Mouse (Mus musculus) myocyte (in vitro differentiated cells): ENCODE data around the gene Rplp2. TPM values are rescaled to one million over a fixed set of nuclear protein-coding genes. Genes with fewer than 3 reads are reported as not detected.
A peak's percentile ranks its signal among the peaks of the same experiment; 100 is the strongest.

Experiments
- H3K27me3 ChIP-seq: one replicate; pipeline ENCODE4 v1.6.1; 2011; ENCODE audit not compliant: control insufficient read depth, insufficient read depth, insufficient read length
- H3K36me3 ChIP-seq: one replicate; pipeline ENCODE4 v1.6.1; 2011; ENCODE audit not compliant: control insufficient read depth, insufficient read depth
- H3K4me2 ChIP-seq: one replicate; pipeline ENCODE4 v1.6.1; 2011; ENCODE audit warnings: low read depth, control low read depth
- H3K4me3 ChIP-seq: one replicate; pipeline ENCODE4 v1.5.1; 2011; ENCODE audit warnings: mild to moderate bottlenecking, control low read depth, moderate library complexity
- H3K79me2 ChIP-seq: one replicate; pipeline ENCODE4 v1.6.1; 2011; ENCODE audit not compliant: control insufficient read depth, insufficient read depth
- H3ac ChIP-seq: one replicate; pipeline ENCODE4 v1.6.1; 2011; ENCODE audit not compliant: control insufficient read depth, insufficient read length
- CEBPB ChIP-seq: IDR thresholded peaks from 2 replicates; pipeline ENCODE4 v1.6.1; 2011; ENCODE audit warnings: mild to moderate bottlenecking, moderate library complexity; ENCODE audit not compliant: poor library complexity, insufficient read depth, severe bottlenecking
- E2F4 ChIP-seq: IDR thresholded peaks from one replicate; pipeline ENCODE4 v1.6.1; 2011; ENCODE audit warnings: mild to moderate bottlenecking, control low read depth, moderate library complexity; ENCODE audit not compliant: insufficient read depth
- MAX ChIP-seq: IDR thresholded peaks from one replicate; pipeline ENCODE4 v1.6.1; 2011; ENCODE audit warnings: low read depth, mild to moderate bottlenecking, control low read depth
- MYOD1 ChIP-seq, 3 experiments: IDR thresholded peaks; one replicate each; pipeline ENCODE4 v1.6.1; 2011; ENCODE audit warnings: control low read depth in 2 of 3, low read depth in 2 of 3, mild to moderate bottlenecking in 2 of 3, moderate library complexity in 1 of 3; ENCODE audit not compliant: insufficient read length in 2 of 3, control insufficient read depth in 1 of 3
- MYOG ChIP-seq, 3 experiments: IDR thresholded peaks; one replicate each; pipeline ENCODE4 v1.6.1; 2011; ENCODE audit warnings: control low read depth in 2 of 3, low read depth in 2 of 3, mild to moderate bottlenecking in 2 of 3; ENCODE audit not compliant: insufficient read length in 2 of 3, control insufficient read depth in 1 of 3, insufficient read depth in 1 of 3
- POLR2A ChIP-seq: IDR thresholded peaks from one replicate; pipeline ENCODE4 v1.6.1; 2011; ENCODE audit warnings: low read depth, mild to moderate bottlenecking, control low read depth, moderate library complexity; ENCODE audit not compliant: insufficient read length
- POLR2AphosphoS2 ChIP-seq: IDR thresholded peaks from one replicate; pipeline ENCODE4 v1.6.1; 2011; ENCODE audit warnings: low read depth, control low read depth; ENCODE audit not compliant: insufficient read length
- REST ChIP-seq: IDR thresholded peaks from one replicate; pipeline ENCODE4 v1.6.1; 2011; ENCODE audit warnings: mild to moderate bottlenecking, control low read depth, moderate library complexity; ENCODE audit not compliant: insufficient read depth, insufficient read length
- SRF ChIP-seq: IDR thresholded peaks from one replicate; pipeline ENCODE4 v1.6.1; 2011; ENCODE audit warnings: low read depth; ENCODE audit not compliant: control insufficient read depth, insufficient read length
- TCF12 ChIP-seq: IDR thresholded peaks from one replicate; pipeline ENCODE4 v1.6.1; 2011; ENCODE audit warnings: mild to moderate bottlenecking, control low read depth; ENCODE audit not compliant: poor library complexity, insufficient read depth, severe bottlenecking
- TCF3 ChIP-seq: IDR thresholded peaks from one replicate; pipeline ENCODE4 v1.6.1; 2011; ENCODE audit warnings: low read depth, control low read depth; ENCODE audit not compliant: insufficient read length
- USF1 ChIP-seq: IDR thresholded peaks from one replicate; pipeline ENCODE4 v1.6.1; 2011; ENCODE audit warnings: low read depth, mild to moderate bottlenecking, control low read depth, moderate library complexity
- polyA plus RNA-seq: library from polyadenylated mRNA; unstranded; fragments of >200 nt; fragmentation: generic; extraction: Trizol; gene quantifications from one replicate; pipeline ENCODE4 v1.2.1, GENCODE M21; 2012; ENCODE audit warnings: missing spikeins

Rplp2 gene
- polyA plus RNA-seq, 1 experiment: 5,265 TPM

GRCm38 (mm10) chr7:141453636-141454035 lies 6.5 kb downstream of the Rplp2 start:
- H3K36me3 ChIP-seq: peaks cover 17% of the 10 kb centered on the region
- H3K4me3 ChIP-seq: no peak overlapping the region
- TF ChIP-seq POLR2AphosphoS2 (no peak), POLR2A (no peak), TCF3 (no peak), CEBPB (no peak), MAX (no peak), E2F4 (no peak), SRF (no peak), MYOD1 (IDR thresholded peaks at IDR 0.05; ENCODE audit: control insufficient read depth in 1 of 3, insufficient read length in 2 of 3, low read depth in 2 of 3) (no peak), TCF12 (no peak), MYOG (IDR thresholded peaks at IDR 0.05; ENCODE audit: control insufficient read depth in 1 of 3, insufficient read depth in 1 of 3, insufficient read length in 2 of 3, low read depth in 2 of 3) (no peak), USF1 (no peak), REST (no peak)
- peaks cover 7% of the 10 kb centered on the region for H3K79me2 ChIP-seq
- no peak overlapping the region for H3ac ChIP-seq
- H3K4me2 ChIP-seq: no peak overlapping the region
- no peaks in the 10 kb centered on the region for H3K27me3 ChIP-seq

DNA sequence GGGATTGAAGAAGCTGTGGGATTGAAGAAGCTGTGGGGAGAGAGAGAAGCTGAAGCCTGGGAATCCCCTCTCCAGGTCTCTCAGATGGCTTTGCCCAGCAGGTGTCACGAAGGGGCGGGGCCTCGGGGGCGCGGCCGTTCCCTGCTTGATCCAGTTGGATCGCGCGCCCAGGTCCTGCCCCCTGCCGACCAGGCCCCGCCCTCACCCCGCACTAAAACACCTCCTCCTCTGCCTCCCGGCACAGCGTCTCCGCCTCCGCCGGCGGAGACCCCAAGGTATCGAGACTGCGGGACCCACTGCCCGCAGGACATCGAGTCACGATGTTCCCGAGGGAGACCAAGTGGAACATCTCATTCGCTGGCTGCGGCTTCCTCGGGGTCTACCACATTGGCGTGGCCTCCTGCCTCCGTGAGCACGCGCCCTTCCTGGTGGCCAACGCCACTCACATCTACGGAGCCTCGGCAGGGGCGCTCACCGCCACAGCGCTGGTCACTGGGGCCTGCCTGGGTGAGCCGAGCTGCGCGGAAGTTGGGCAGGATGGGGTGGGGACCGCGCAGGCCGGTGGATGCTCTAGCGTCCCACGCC lies 7.9 kb downstream of the Rplp2 start, which contains the start of gene Pnpla2:
Gene Pnpla2, plus strand, starts transcription at position 232 of the 585 bp plus-strand sequence.
- Histone ChIP-seq H3K36me3 (peaks cover 9% of the 10 kb centered on the region), H3ac (peak within 1 kb of the TSS; percentile 27), H3K4me3 (peak within 1 kb of the TSS; percentile 67), H3K27me3 (no peaks in the 10 kb centered on the region), H3K79me2 (no peaks in the 10 kb centered on the region), H3K4me2 (peak within 1 kb of the TSS; percentile 71)
- TF ChIP-seq MYOD1 (IDR thresholded peaks at IDR 0.05; ENCODE audit: control insufficient read depth in 1 of 3, insufficient read length in 2 of 3, low read depth in 2 of 3): peak in 2 of 3 experiments; percentile 3 to 5
- TF ChIP-seq MYOG (IDR thresholded peaks at IDR 0.05; ENCODE audit: control insufficient read depth in 1 of 3, insufficient read depth in 1 of 3, insufficient read length in 2 of 3, low read depth in 2 of 3): peak in 1 of 3 experiments; percentile 12
- TF ChIP-seq CEBPB: no peak
- peak; percentile 74 for TF ChIP-seq POLR2A
- peak; percentile 82 for TF ChIP-seq POLR2AphosphoS2

GRCm38 (mm10) chr7:141455610-141456314 lies 8.6 kb downstream of the Rplp2 start:
- Histone ChIP-seq H3K36me3 (peaks cover 9% of the 10 kb centered on the region), H3K4me2 (peak overlapping the region; percentile 71), H3ac (peak overlapping the region; percentile 27), H3K4me3 (peak overlapping the region; percentile 67), H3K27me3 (no peaks in the 10 kb centered on the region), H3K79me2 (no peaks in the 10 kb centered on the region)
- TF ChIP-seq CEBPB: no peak
- no peak for TF ChIP-seq USF1
- no peak for TF ChIP-seq TCF3
- peak; percentile 43 for TF ChIP-seq POLR2A
- TF ChIP-seq POLR2AphosphoS2: no peak
- TF ChIP-seq MYOG (IDR thresholded peaks at IDR 0.05; ENCODE audit: control insufficient read depth in 1 of 3, insufficient read depth in 1 of 3, insufficient read length in 2 of 3, low read depth in 2 of 3): peak in 1 of 3 experiments; percentile 5
- TF ChIP-seq MAX: no peak
- peak in 1 of 3 experiments; percentile 49 for TF ChIP-seq MYOD1 (IDR thresholded peaks at IDR 0.05; ENCODE audit: control insufficient read depth in 1 of 3, insufficient read length in 2 of 3, low read depth in 2 of 3)

DNA sequence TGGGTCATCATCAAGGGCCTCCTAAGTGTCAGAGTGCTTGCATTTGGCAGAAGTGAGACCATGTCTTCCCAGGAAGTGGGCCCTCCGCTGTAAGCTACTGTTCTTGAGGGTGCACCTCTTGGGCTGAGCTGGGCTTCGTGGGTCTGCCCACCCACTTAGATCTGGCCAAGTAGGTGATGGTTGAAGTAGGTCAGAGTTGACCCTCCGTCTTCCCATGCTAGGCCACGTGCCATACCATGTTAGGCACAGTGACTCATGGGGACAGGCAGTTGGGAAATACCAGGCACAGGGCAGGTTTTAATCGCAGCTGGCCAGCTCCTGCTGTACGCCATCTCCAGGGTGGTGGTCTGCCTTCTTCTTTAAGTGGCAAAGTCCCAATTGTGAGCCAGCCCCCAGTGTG lies 9.6 kb downstream of the Rplp2 start:
- TF ChIP-seq MYOG (IDR thresholded peaks at IDR 0.05; ENCODE audit: control insufficient read depth in 1 of 3, insufficient read depth in 1 of 3, insufficient read length in 2 of 3, low read depth in 2 of 3) (peak in 1 of 3 experiments; percentile 29), TCF12 (no peak), MYOD1 (IDR thresholded peaks at IDR 0.05; ENCODE audit: control insufficient read depth in 1 of 3, insufficient read length in 2 of 3, low read depth in 2 of 3) (peak in 1 of 3 experiments; percentile 61), SRF (peak; percentile 77), USF1 (peak; percentile 75), MAX (no peak)
- peaks cover 2% of the 10 kb centered on the region for H3K36me3 ChIP-seq
- H3K79me2 ChIP-seq: no peaks in the 10 kb centered on the region
- peak overlapping the region; percentile 71 for H3K4me2 ChIP-seq
- no peaks in the 10 kb centered on the region for H3K27me3 ChIP-seq
- H3K4me3 ChIP-seq: peak overlapping the region; percentile 67
- no peak overlapping the region for H3ac ChIP-seq

DNA sequence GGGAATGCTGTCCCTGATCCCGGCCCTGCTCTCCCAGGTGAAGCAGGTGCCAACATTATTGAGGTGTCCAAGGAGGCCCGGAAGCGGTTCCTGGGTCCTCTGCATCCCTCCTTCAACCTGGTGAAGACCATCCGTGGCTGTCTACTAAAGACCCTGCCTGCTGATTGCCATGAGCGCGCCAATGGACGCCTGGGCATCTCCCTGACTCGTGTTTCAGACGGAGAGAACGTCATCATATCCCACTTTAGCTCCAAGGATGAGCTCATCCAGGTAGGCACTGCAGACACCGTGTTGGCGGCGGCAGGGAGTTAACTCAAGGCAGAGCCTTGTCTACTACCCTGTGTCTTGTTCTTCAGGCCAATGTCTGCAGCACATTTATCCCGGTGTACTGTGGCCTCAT lies 10.1 kb downstream of the Rplp2 start:
- Histone ChIP-seq H3K4me2 (no peak overlapping the region), H3K4me3 (no peak overlapping the region), H3K79me2 (no peaks in the 10 kb centered on the region), H3K36me3 (no peaks in the 10 kb centered on the region), H3K27me3 (no peaks in the 10 kb centered on the region), H3ac (no peak overlapping the region)
- TF ChIP-seq MAX (no peak), MYOG (IDR thresholded peaks at IDR 0.05; ENCODE audit: control insufficient read depth in 1 of 3, insufficient read depth in 1 of 3, insufficient read length in 2 of 3, low read depth in 2 of 3) (peak in 1 of 3 experiments; percentile 1)
